Mouse (Mus musculus) pancreas, adult 10 weeks (tissue): ENCODE data around the gene Tmem164. TPM values are rescaled to one million over a fixed set of nuclear protein-coding genes. Genes with fewer than 3 reads are reported as not detected.

Experiments used
- polyA plus RNA-seq: library from polyadenylated mRNA; stranded (reverse); fragments of 350-450 nt; fragmentation: Illumina TruSeq; extraction: RNeasy Lipid Tissue Mini Kit (QIAGEN cat#74804); gene quantifications from one replicate; pipeline ENCODE4 v1.2.3, GENCODE M21; 2015; ENCODE audit warnings: low read depth, low replicate concordance; ENCODE audit not compliant: insufficient read depth

The Tmem164 gene
- polyA plus RNA-seq: 3.8 TPM

GRCm38 (mm10) chrX:142681056-142681615 is at the start of gene Tmem164:
Gene Tmem164, plus strand, starts transcription at chrX:142681406.

